Mouse (Mus musculus) hindbrain, embryonic 11.5 days (tissue): ENCODE measurements at regions not wholly inside any gene's neighbourhood (a gene's known extent, or its start where the extent isn't known, plus 50 kb on each side); places are given as distances from the start of the nearest gene placed in this dataset.

Source experiments
- ATAC-seq: fragments of 200-750 bp; cut with Nextera tagmentation; 2 replicates; pipeline ENCODE4 v1.8.0; 2017; ENCODE audit warnings: mild to moderate bottlenecking, moderate TSS enrichment, moderate library complexity; ENCODE audit not compliant: low FRiP score
- DNase-seq: peaks from one replicate; pipeline ENCODE4 v3.0.0-alpha.2; 2015; ENCODE audit warnings: low spot score
- H3K27ac ChIP-seq: fragments of 300-500 bp; sonication (generic); 2 replicates; pipeline ENCODE4 v1.5.1; 2014; ENCODE audit warnings: mild to moderate bottlenecking, low read depth, low read length
- H3K27me3 ChIP-seq: fragments of 300-500 bp; sonication (generic); 2 replicates; pipeline ENCODE4 v1.6.1; 2014; ENCODE audit warnings: mild to moderate bottlenecking, low read length, moderate library complexity, mixed read lengths; ENCODE audit not compliant: control insufficient read depth, insufficient read depth
- H3K36me3 ChIP-seq: fragments of 300-500 bp; sonication (generic); 2 replicates; pipeline ENCODE4 v1.6.1; 2014; ENCODE audit warnings: mild to moderate bottlenecking, low read length, moderate library complexity, mixed read lengths; ENCODE audit not compliant: control insufficient read depth, insufficient read depth
- H3K4me1 ChIP-seq: fragments of 300-500 bp; sonication (generic); replicated peaks from 2 replicates; pipeline ENCODE4 v1.6.1; 2014; ENCODE audit warnings: low read length, mixed read lengths; ENCODE audit not compliant: control insufficient read depth, insufficient read depth
- H3K4me2 ChIP-seq: fragments of 300-500 bp; sonication (generic); replicated peaks from 2 replicates; pipeline ENCODE4 v1.6.1; 2014; ENCODE audit warnings: mild to moderate bottlenecking, low read depth, low read length
- H3K4me3 ChIP-seq: fragments of 300-500 bp; sonication (generic); 2 replicates; pipeline ENCODE4 v1.5.1; 2014; ENCODE audit warnings: low read depth, low read length
- H3K9ac ChIP-seq: fragments of 300-500 bp; sonication (generic); 2 replicates; pipeline ENCODE4 v1.6.1; 2014; ENCODE audit warnings: low read depth, low read length
- H3K9me3 ChIP-seq: fragments of 300-500 bp; sonication (generic); 2 replicates; pipeline ENCODE4 v1.6.1; 2016; ENCODE audit warnings: low read length; ENCODE audit not compliant: control insufficient read depth
- WGBS: fragments of 180-500 bp; shearing (Covaris S2); extraction: QIAGEN DNeasy Blood & Tissue Kit; methylation state at CpG from one replicate; pipeline ENCODE4 v1.1.7; 2014; 5-methylcytosine and 5-hydroxymethylcytosine counted together

DNA sequence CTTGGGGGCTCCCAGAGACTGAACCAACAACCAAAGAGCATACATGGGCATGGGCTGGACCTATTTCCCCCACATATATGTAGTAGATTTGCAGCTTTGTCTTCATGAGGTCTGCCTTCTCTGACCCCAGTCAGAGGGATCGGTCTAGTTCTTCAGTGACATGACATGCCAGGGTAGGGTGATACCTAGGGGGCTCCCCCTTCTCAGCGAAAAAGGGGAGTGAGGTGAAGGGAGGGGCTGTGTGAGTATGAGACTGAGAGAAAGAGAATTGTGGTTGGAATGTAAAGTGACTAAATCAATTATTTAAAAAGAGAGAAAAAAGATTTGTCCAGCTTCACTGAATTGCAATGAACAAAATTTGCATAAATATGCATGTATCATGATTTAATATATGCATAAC, 530.0 kb upstream of the Fam98a start:
- no peak for DNase-seq
- Histone ChIP-seq H3K4me1 (no peaks in the 10 kb centered on the region), H3K9me3 (no peaks in the 10 kb centered on the region), H3K4me3 (no peak overlapping the region), H3K27ac (no peak overlapping the region), H3K9ac (no peak overlapping the region), H3K27me3 (no peaks in the 10 kb centered on the region), H3K4me2 (no peak overlapping the region), H3K36me3 (no peaks in the 10 kb centered on the region)
- WGBS = 83% methylated on average over 2 of the region's 2 CpGs
- ATAC-seq = no peak; the same call in 1 of the 2 replicates

DNA sequence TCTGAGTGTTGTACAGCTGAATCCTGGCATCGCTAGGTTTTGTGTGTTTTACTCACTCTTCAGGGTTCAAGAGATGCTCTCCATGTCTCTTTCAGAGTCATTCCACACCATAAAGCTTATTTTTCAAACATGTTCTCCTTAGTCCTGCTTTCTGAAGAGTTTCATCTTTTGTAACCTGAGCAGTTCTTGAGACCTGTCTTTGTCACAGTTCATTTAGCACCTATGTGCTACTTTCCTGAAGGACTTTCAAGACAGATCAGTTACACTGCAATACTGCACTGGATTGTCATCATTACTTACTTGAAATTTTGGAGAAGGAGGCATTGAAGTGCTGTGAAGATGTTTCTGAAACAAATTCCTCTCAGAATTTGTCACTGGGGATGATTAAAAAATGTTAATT, 494.7 kb upstream of the Fam98a start:
- DNase-seq = no peak
- Histone ChIP-seq H3K4me1 (no peaks in the 10 kb centered on the region), H3K4me3 (no peak overlapping the region), H3K27me3 (no peaks in the 10 kb centered on the region), H3K4me2 (no peak overlapping the region), H3K9me3 (no peaks in the 10 kb centered on the region), H3K36me3 (no peaks in the 10 kb centered on the region), H3K9ac (no peak overlapping the region), H3K27ac (no peak overlapping the region)
- ATAC-seq = no peak
- 85% methylated on average over 1 of the region's 1 CpGs for WGBS

DNA sequence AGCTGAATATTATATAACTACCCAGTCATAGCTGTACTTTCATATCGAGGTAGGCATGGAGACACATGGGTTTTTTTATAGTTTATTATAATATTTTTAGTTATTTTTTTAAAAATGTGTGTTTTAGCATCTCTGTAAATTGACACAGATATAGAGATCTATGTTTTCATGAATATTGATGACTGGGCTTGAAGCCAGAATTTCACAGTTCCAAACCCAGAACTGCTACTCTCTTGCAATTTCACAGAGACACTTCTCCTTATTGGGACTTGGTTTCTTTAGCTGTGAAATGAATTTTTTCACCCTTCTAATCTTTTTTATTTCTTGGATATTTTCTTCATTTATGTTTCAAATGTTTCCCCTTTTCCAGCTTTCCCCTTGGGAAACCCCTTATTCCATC, 481.0 kb upstream of the Fam98a start:
- Histone ChIP-seq H3K9me3 (no peaks in the 10 kb centered on the region), H3K36me3 (no peaks in the 10 kb centered on the region), H3K27ac (no peak overlapping the region), H3K27me3 (no peaks in the 10 kb centered on the region), H3K9ac (no peak overlapping the region), H3K4me2 (no peak overlapping the region), H3K4me1 (no peaks in the 10 kb centered on the region), H3K4me3 (no peak overlapping the region)
- DNase-seq = no peak
- 80% methylated on average over 1 of the region's 1 CpGs for whole genome bisulfite sequencing
- ATAC-seq = no peak

DNA sequence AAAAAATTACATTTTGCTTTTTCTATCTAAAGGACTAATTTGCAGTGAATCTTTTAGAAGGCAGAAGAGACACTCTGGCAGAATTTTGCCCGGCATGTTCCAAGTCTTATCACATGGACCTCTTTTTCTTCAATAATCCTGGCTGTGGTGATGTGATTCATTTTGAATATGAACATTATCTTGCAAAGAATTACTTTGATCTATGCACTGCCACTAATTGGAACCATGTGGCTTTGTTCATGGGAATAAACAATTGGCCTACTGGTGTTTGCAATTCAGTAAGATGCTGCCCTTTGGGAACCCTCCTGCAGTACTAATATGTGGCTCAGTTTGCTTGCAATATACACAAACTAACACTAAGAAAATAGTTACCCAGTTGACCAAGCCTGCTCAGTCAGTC, 456.3 kb upstream of the Fam98a start:
- Histone ChIP-seq H3K27me3 (no peaks in the 10 kb centered on the region), H3K4me3 (no peak overlapping the region), H3K27ac (no peak overlapping the region), H3K36me3 (no peaks in the 10 kb centered on the region), H3K4me1 (no peaks in the 10 kb centered on the region), H3K4me2 (no peak overlapping the region), H3K9me3 (no peaks in the 10 kb centered on the region), H3K9ac (no peak overlapping the region)
- ATAC-seq (no peak), DNase-seq (no peak)
- 89% methylated on average over 1 of the region's 1 CpGs for WGBS

DNA sequence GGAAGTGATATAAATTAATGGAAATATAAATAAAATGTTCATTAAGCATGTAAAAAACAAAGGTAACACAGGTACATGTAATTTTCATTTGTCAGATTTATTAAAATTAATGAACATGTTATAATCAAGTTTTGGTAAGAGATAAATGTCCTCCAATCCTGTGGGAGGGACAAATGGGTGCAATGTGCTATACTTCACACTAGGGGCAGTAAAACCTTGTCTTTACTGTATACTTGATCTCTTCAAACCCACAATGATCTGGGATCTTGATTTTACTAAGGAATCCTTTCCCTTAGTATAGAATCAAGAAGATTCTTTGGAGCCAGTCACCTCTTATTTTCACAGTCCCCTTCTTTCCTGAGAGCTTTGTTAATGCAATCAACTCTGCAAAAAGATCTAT, 451.1 kb upstream of the Fam98a start:
- H3K4me2 ChIP-seq = no peak overlapping the region
- no peak overlapping the region for H3K27ac ChIP-seq
- H3K4me1 ChIP-seq = no peaks in the 10 kb centered on the region
- H3K27me3 ChIP-seq = no peaks in the 10 kb centered on the region
- DNase-seq (peak; percentile 11), ATAC-seq (no peak)
- H3K36me3 ChIP-seq = no peaks in the 10 kb centered on the region
- H3K9ac ChIP-seq = no peak overlapping the region
- no peaks in the 10 kb centered on the region for H3K9me3 ChIP-seq
- no peak overlapping the region for H3K4me3 ChIP-seq

DNA sequence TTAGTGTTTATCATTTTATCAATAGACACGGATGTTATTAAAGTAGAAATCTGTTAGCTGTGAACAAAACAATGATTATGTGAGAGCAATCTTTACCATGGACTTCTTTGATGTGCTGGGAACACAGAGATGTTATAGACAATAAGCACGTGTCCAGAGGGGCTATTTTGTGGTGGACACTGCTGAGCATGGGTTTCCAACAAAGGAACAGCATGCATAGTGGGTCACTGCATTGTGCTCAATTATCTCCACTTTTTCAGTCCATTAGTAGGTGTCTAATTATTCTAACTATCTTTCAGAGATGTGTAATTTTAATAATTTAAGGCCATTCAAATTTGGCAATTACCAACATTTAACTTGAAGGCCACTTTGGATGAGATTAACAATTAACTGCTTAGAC, 409.6 kb upstream of the Fam98a start:
- H3K4me2 ChIP-seq = no peak overlapping the region
- DNase-seq = no peak
- no peak overlapping the region for H3K27ac ChIP-seq
- H3K9me3 ChIP-seq = no peaks in the 10 kb centered on the region
- H3K27me3 ChIP-seq = no peaks in the 10 kb centered on the region
- 56% methylated on average over 2 of the region's 2 CpGs for WGBS
- no peak overlapping the region for H3K4me3 ChIP-seq
- no peak overlapping the region for H3K9ac ChIP-seq
- ATAC-seq = no peak
- no peaks in the 10 kb centered on the region for H3K4me1 ChIP-seq
- H3K36me3 ChIP-seq = no peaks in the 10 kb centered on the region

DNA sequence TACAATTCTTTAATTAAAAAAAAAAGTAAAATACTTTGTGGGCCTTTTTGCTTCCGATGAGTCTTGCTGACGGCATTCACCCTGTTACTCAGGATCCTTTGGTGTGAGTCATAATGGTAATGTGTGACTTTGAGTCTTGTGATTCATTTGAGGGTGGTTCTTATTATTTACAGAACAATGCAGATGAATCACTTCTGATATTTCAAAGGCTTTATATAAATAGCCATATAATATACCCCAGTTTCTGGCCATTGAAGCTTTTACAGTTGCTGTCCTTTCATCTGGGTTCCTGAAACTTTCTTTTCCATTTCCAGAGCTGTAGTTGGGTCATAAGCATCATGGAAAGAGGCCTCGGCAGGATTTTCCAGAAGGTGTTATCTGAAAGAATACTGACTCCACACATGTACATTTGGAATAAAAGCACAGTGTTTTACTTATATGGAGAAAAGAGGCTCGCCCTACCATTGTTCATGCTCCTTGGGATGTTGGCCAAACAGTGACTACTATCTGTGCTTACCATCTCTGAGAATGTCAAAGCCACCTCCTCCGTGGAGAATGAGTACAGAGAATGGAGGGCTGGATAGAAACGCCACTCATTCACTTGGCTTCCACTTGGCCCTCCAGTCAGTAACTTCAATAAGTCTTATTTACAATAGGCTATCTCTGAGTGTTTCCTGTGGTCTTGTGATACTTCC, 385.1 kb upstream of the Fam98a start:
- H3K4me2 ChIP-seq = no peak overlapping the region
- 90% methylated on average over 6 of the region's 6 CpGs for WGBS
- no peaks in the 10 kb centered on the region for H3K36me3 ChIP-seq
- H3K27me3 ChIP-seq = no peaks in the 10 kb centered on the region
- no peak for DNase-seq
- no peaks in the 10 kb centered on the region for H3K9me3 ChIP-seq
- no peak overlapping the region for H3K9ac ChIP-seq
- no peak for ATAC-seq
- no peak overlapping the region for H3K27ac ChIP-seq
- H3K4me3 ChIP-seq = no peak overlapping the region
- H3K4me1 ChIP-seq = no peaks in the 10 kb centered on the region

DNA sequence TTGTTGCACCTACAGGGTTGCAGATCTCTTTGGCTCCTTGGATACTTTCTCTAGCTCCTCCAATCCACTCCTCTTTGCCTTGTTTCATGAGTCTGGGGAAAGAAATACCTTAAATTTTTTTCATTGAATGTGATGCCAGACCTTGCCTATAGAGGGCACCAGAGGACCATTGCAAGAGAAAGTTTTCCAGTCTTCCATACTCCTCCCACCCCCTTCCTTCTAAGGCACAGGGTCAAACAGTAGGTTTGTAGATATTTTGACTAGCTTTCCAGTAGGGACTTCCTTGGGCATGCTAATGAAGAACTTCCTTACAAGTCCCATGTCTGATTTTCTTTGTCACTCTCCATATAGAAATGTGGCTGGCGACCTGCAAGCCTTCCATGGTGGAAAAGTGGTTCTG, 379.3 kb upstream of the Fam98a start:
- no peaks in the 10 kb centered on the region for H3K36me3 ChIP-seq
- no peak overlapping the region for H3K4me2 ChIP-seq
- no peaks in the 10 kb centered on the region for H3K4me1 ChIP-seq
- WGBS = 76% methylated on average over 1 of the region's 1 CpGs
- ATAC-seq (peak; percentile 73), DNase-seq (peak; percentile 75)
- no peak overlapping the region for H3K27ac ChIP-seq
- no peak overlapping the region for H3K4me3 ChIP-seq
- H3K9me3 ChIP-seq = no peaks in the 10 kb centered on the region
- H3K9ac ChIP-seq = no peak overlapping the region
- no peaks in the 10 kb centered on the region for H3K27me3 ChIP-seq

DNA sequence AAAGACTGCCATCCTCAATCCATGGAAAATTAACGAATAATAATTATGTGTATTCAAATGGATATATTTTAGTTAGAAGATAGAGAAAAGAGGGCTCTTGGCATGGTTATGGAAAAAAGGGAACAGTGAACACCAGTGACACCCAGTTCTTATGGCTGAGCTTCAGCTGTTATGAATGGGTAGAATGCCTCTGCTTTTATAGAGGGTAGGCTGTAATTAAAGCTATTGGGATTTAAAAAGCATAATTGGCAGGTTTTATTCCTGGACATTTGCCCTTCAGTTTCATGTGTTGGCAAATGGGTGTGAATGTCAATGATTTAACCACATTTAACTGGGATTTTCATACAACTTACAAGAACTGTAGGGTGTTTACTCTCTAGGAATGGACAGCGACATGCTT, 368.5 kb upstream of the Fam98a start:
- no peaks in the 10 kb centered on the region for H3K36me3 ChIP-seq
- no peak overlapping the region for H3K27ac ChIP-seq
- no peak overlapping the region for H3K9ac ChIP-seq
- ATAC-seq = no peak
- H3K4me3 ChIP-seq = no peak overlapping the region
- H3K4me1 ChIP-seq = no peaks in the 10 kb centered on the region
- no peaks in the 10 kb centered on the region for H3K27me3 ChIP-seq
- DNase-seq = no peak
- H3K4me2 ChIP-seq = no peak overlapping the region
- H3K9me3 ChIP-seq = no peaks in the 10 kb centered on the region
- WGBS = 93% methylated on average over 2 of the region's 2 CpGs
